In the genomic region with DNA sequence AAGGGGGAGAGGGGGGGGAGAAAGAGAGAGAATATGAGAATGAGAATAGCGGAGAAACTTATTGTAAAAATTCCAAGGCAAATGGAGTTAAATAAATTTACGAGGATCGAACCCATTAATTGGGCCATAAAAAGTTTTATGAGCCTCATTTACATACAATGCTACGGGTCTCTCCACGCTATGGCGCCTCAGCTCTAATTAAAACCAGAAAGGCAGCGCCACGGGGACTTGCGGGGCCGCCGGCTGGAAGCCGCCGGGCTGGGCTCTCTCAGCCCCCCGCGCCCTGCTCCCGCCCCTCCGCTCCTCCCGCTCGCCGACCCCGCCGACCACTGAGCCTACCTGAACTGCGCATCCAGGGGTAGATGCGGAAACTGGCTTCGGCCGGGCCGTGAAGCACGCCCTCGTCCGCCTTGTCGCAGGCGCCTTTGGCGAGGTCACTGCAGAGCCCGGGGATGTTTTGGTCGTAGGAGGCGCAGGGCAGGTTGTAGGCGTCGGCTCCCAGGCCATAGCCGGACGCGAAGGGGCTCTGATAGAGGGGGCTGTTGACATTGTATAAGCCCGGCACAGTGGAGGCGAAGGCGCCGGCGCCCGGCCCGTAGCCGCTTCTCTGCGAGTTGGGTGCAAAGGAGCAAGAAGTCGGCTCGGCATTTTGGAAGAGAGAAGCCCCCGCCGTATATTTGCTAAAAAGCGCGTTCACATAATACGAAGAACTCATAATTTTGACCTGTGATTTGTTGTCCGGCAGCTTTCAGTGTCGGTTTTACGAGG, we compare ENCODE assay signal across 8 mouse cellular contexts. TPM values are rescaled to one million over a fixed set of nuclear protein-coding genes. Genes with fewer than 3 reads are reported as not detected.
DNase-seq lines count a peak whose midpoint lies in the region; ATAC-seq and TF ChIP-seq lines count a peak whose summit lies in the region.

No protein-coding gene starts in this region.

- no peak for TF ChIP-seq POLR2A in lung, adult 2 months (IDR thresholded peaks at IDR 0.05; ENCODE audit: borderline replicate concordance, extremely low read depth, low read depth, low read length)

- DNase-seq in lung, adult 2 months, result no peak
- no peak for DNase-seq in lung, postnatal 10 days
- DNase-seq in intestine, embryonic 14.5 days (ENCODE audit: low spot score), result no peak
- DNase-seq in cerebellum, postnatal 4 days (ENCODE audit: low spot score in 2 of 2), result no peak
- DNase-seq in cerebellum, adult 11-12 months, result no peak
- DNase-seq in right cerebral cortex, postnatal 10 days (ENCODE audit: low spot score in 2 of 2), result no peak

- peaks cover 100% of the 10 kb centered on the region for H3K27me3 ChIP-seq in embryonic facial prominence, embryonic 13.5 days
- H3K27me3 ChIP-seq in intestine, embryonic 14.5 days (replicated peaks; ENCODE audit: control insufficient read depth, insufficient read depth, low read length), result peaks cover 92% of the 10 kb centered on the region

- no peak for ATAC-seq in embryonic facial prominence, embryonic 13.5 days (ENCODE audit: insufficient number of reproducible peaks, insufficient read depth, low FRiP score, low TSS enrichment, low read depth)
- ATAC-seq in intestine, embryonic 14.5 days (replicated peaks; ENCODE audit: low FRiP score, low TSS enrichment, low read depth), result 0 out of 2 replicates have a peak, but pooled peaks have one; percentile 14
- 0 out of 2 replicates have a peak, but pooled peaks have one; percentile 2 for ATAC-seq in megakaryocyte, adult 5-6 weeks (ENCODE audit: poor library complexity, severe bottlenecking)

- no peak overlapping the region for H3K27ac ChIP-seq in embryonic facial prominence, embryonic 13.5 days
- peak overlapping the region; percentile 55; the same call in 1 of the 2 replicates for H3K27ac ChIP-seq in intestine, embryonic 14.5 days (ENCODE audit: low read depth)

- H3K4me3 ChIP-seq in lung, adult 2 months (replicated peaks; ENCODE audit: extremely low read depth, low read depth, low read length), result peak overlapping the region; percentile 54
- H3K4me3 ChIP-seq in embryonic facial prominence, embryonic 13.5 days, result peak overlapping the region; percentile 30
- H3K4me3 ChIP-seq in intestine, embryonic 14.5 days (ENCODE audit: low read depth, low read length), result peak overlapping the region; percentile 50

- no peak overlapping the region for H3K9ac ChIP-seq in embryonic facial prominence, embryonic 13.5 days
- H3K9ac ChIP-seq in intestine, embryonic 14.5 days (ENCODE audit: low read length), result peak overlapping the region; percentile 57

- H3K4me2 ChIP-seq in embryonic facial prominence, embryonic 13.5 days, result peak overlapping the region; percentile 51
- peak overlapping the region; percentile 64 for H3K4me2 ChIP-seq in intestine, embryonic 14.5 days (ENCODE audit: low read length)

- peaks cover 14% of the 10 kb centered on the region for H3K4me1 ChIP-seq in lung, adult 2 months (ENCODE audit: control insufficient read depth, insufficient read depth, low read length)
- H3K4me1 ChIP-seq in embryonic facial prominence, embryonic 13.5 days, result peaks cover 28% of the 10 kb centered on the region
- H3K4me1 ChIP-seq in intestine, embryonic 14.5 days (replicated peaks; ENCODE audit: control insufficient read depth, insufficient read depth, low read length), result peaks cover 31% of the 10 kb centered on the region; the same call in 1 of the 2 replicates

- no peaks in the 10 kb centered on the region for H3K36me3 ChIP-seq in embryonic facial prominence, embryonic 13.5 days
- H3K36me3 ChIP-seq in intestine, embryonic 14.5 days (ENCODE audit: control insufficient read depth, insufficient read depth, low read length), result no peaks in the 10 kb centered on the region

- no peaks in the 10 kb centered on the region for H3K9me3 ChIP-seq in embryonic facial prominence, embryonic 13.5 days
- H3K9me3 ChIP-seq in intestine, embryonic 14.5 days (ENCODE audit: control insufficient read depth, low read length), result no peaks in the 10 kb centered on the region

- 4% methylated on average over 60 of the region's 60 CpGs for WGBS in lung, adult 2 months
- 1% methylated on average over 60 of the region's 60 CpGs for WGBS in embryonic facial prominence, embryonic 13.5 days
- WGBS in intestine, embryonic 14.5 days, result 1% methylated on average over 59 of the region's 60 CpGs

- no peak for TF ChIP-seq CTCF in lung, adult 2 months (IDR thresholded peaks at IDR 0.05; ENCODE audit: insufficient read depth, low read length)

RNA-seq across cellular contexts. Expression of a gene that starts 3.7 kb away (rescaled TPM):
- 0.37 and 0.39 TPM in 2 replicates for polyA plus RNA-seq in lung, adult 2 months (2012; rRNA removed)
- not detected in 2 replicates for polyA plus RNA-seq in embryonic facial prominence, embryonic 13.5 days (2015; fragmentation: Nextera tagmentation; extraction: Ambion mirVana)
- polyA plus RNA-seq in intestine, embryonic 14.5 days (2014; fragmentation: Nextera tagmentation; extraction: Ambion mirVana), result not detected in 2 replicates
- not detected in 2 replicates for total RNA-seq in megakaryocyte, adult 5-6 weeks (2015)
- not detected in 2 replicates for total RNA-seq in megakaryocyte, adult 5-6 weeks (2017)

RNA-seq across cellular contexts. Expression of a gene that starts 3.7 kb away (rescaled TPM):
- polyA plus RNA-seq in lung, adult 2 months (2012; rRNA removed), result 12.8 and 13.4 TPM in 2 replicates
- polyA plus RNA-seq in embryonic facial prominence, embryonic 13.5 days (2015; fragmentation: Nextera tagmentation; extraction: Ambion mirVana), result 0.52 TPM in 1 of 2 replicates, not detected in the other
- polyA plus RNA-seq in intestine, embryonic 14.5 days (2014; fragmentation: Nextera tagmentation; extraction: Ambion mirVana), result 9.2 and 9.7 TPM in 2 replicates
- 0.93 TPM in 1 of 2 replicates, not detected in the other for total RNA-seq in megakaryocyte, adult 5-6 weeks (2015)
- total RNA-seq in megakaryocyte, adult 5-6 weeks (2017), result not detected in 2 replicates

RNA-seq across cellular contexts. Expression of a gene that starts 4.8 kb away (rescaled TPM):
- 6.6 and 8.3 TPM in 2 replicates for polyA plus RNA-seq in lung, adult 2 months (2012; rRNA removed)
- not detected in 2 replicates for polyA plus RNA-seq in embryonic facial prominence, embryonic 13.5 days (2015; fragmentation: Nextera tagmentation; extraction: Ambion mirVana)
- polyA plus RNA-seq in intestine, embryonic 14.5 days (2014; fragmentation: Nextera tagmentation; extraction: Ambion mirVana), result 9.2 and 10.1 TPM in 2 replicates
- 1.2 and 1.8 TPM in 2 replicates for total RNA-seq in megakaryocyte, adult 5-6 weeks (2015)
- total RNA-seq in megakaryocyte, adult 5-6 weeks (2017), result 0.53 and 0.73 TPM in 2 replicates

RNA-seq across cellular contexts. Expression of a gene that starts 8.4 kb away (rescaled TPM):
- 1.7 and 2.3 TPM in 2 replicates for polyA plus RNA-seq in lung, adult 2 months (2012; rRNA removed)
- polyA plus RNA-seq in embryonic facial prominence, embryonic 13.5 days (2015; fragmentation: Nextera tagmentation; extraction: Ambion mirVana), result 0.81 TPM in 1 of 2 replicates, not detected in the other
- polyA plus RNA-seq in intestine, embryonic 14.5 days (2014; fragmentation: Nextera tagmentation; extraction: Ambion mirVana), result 2.5 and 3.9 TPM in 2 replicates
- total RNA-seq in megakaryocyte, adult 5-6 weeks (2015), result not detected in 2 replicates
- not detected in 2 replicates for total RNA-seq in megakaryocyte, adult 5-6 weeks (2017)

RNA-seq across cellular contexts. Expression of a gene that starts 12.5 kb away (rescaled TPM):
- polyA plus RNA-seq in lung, adult 2 months (2012; rRNA removed), result 29.1 and 46.9 TPM in 2 replicates
- polyA plus RNA-seq in embryonic facial prominence, embryonic 13.5 days (2015; fragmentation: Nextera tagmentation; extraction: Ambion mirVana), result 0.18 and 4.8 TPM in 2 replicates
- 30.1 and 34.1 TPM in 2 replicates for polyA plus RNA-seq in intestine, embryonic 14.5 days (2014; fragmentation: Nextera tagmentation; extraction: Ambion mirVana)
- total RNA-seq in megakaryocyte, adult 5-6 weeks (2015), result 0.09 and 0.13 TPM in 2 replicates
- 0.18 TPM in 1 of 2 replicates, not detected in the other for total RNA-seq in megakaryocyte, adult 5-6 weeks (2017)
